ENCODE assay signal across 8 mouse cellular contexts in genomic region chr2:76675451-76675850, GRCm38 (mm10). TPM values are rescaled to one million over a fixed set of nuclear protein-coding genes. Genes with fewer than 3 reads are reported as not detected.
DNase-seq lines count a peak whose midpoint lies in the region; ATAC-seq and TF ChIP-seq lines count a peak whose summit lies in the region.

No protein-coding gene starts in this region.

- H3K4me3 ChIP-seq in kidney, adult 2 months (ENCODE audit: insufficient read depth, low read depth, low read length) = peak overlapping the region; percentile 71
- peak overlapping the region; percentile 98 for H3K4me3 ChIP-seq in ES-Bruce4 (ENCODE audit: low read depth, low read length)
- peak overlapping the region; percentile 47 for H3K4me3 ChIP-seq in cortical plate, adult 2 months (ENCODE audit: insufficient read depth, low read length)
- H3K4me3 ChIP-seq in hindbrain, embryonic 15.5 days = peak overlapping the region; percentile 95
- H3K4me3 ChIP-seq in midbrain, embryonic 11.5 days (ENCODE audit: low read depth, low read length) = peak overlapping the region; percentile 82

- ATAC-seq in hindbrain, embryonic 15.5 days (ENCODE audit: low FRiP score, low read depth) = peak; percentile 72
- ATAC-seq in midbrain, embryonic 11.5 days (ENCODE audit: low FRiP score) = peak; percentile 63; the same call in 1 of the 2 replicates
- no peak for ATAC-seq in megakaryocyte-erythroid progenitor cell, adult 5-6 weeks (replicated peaks; ENCODE audit: low FRiP score, low TSS enrichment, poor library complexity, severe bottlenecking)

- H3K4me2 ChIP-seq in hindbrain, embryonic 15.5 days = peak overlapping the region; percentile 81
- H3K4me2 ChIP-seq in midbrain, embryonic 11.5 days = peak overlapping the region; percentile 62

- H3K27me3 ChIP-seq in kidney, adult 2 months (replicated peaks; ENCODE audit: control insufficient read depth, insufficient read depth, low read length) = no peaks in the 10 kb centered on the region
- no peaks in the 10 kb centered on the region for H3K27me3 ChIP-seq in ES-Bruce4 (ENCODE audit: control insufficient read depth, insufficient read depth, low read length, poor library complexity, severe bottlenecking)
- H3K27me3 ChIP-seq in hindbrain, embryonic 15.5 days = no peaks in the 10 kb centered on the region
- no peaks in the 10 kb centered on the region for H3K27me3 ChIP-seq in midbrain, embryonic 11.5 days (ENCODE audit: control insufficient read depth, insufficient read depth, low read length)

- no peak for TF ChIP-seq CTCF in kidney, adult 2 months (conservative IDR thresholded peaks at IDR 0.05; ENCODE audit: insufficient read depth, insufficient read length, low read depth, low read length)
- TF ChIP-seq CTCF in ES-Bruce4 (IDR thresholded peaks at IDR 0.05; ENCODE audit: low read depth, low read length) = no peak
- TF ChIP-seq CTCF in cortical plate, adult 2 months (IDR thresholded peaks at IDR 0.05; ENCODE audit: extremely low read depth, insufficient read depth, low read length) = no peak

- no peak for TF ChIP-seq EP300 in ES-Bruce4 (IDR thresholded peaks at IDR 0.05; ENCODE audit: insufficient read depth, low read depth, low read length)

- H3K27ac ChIP-seq in kidney, adult 2 months (ENCODE audit: insufficient read depth, low read depth, low read length) = no peak overlapping the region
- H3K27ac ChIP-seq in ES-Bruce4 (ENCODE audit: insufficient read depth, low read length) = no peak overlapping the region
- H3K27ac ChIP-seq in cortical plate, adult 2 months (ENCODE audit: insufficient read depth, low read length) = no peak overlapping the region
- H3K27ac ChIP-seq in hindbrain, embryonic 15.5 days (replicated peaks) = peak overlapping the region; percentile 81
- H3K27ac ChIP-seq in midbrain, embryonic 11.5 days (ENCODE audit: low read depth, low read length) = peak overlapping the region; percentile 53

- H3K4me1 ChIP-seq in kidney, adult 2 months (ENCODE audit: control insufficient read depth, insufficient read depth, low read length) = peaks cover 5% of the 10 kb centered on the region; the same call in 1 of the 2 replicates
- H3K4me1 ChIP-seq in ES-Bruce4 (ENCODE audit: control insufficient read depth, insufficient read depth, low read length) = no peaks in the 10 kb centered on the region
- H3K4me1 ChIP-seq in cortical plate, adult 2 months (ENCODE audit: control insufficient read depth, insufficient read depth, low read length) = peaks cover 5% of the 10 kb centered on the region; the same call in 1 of the 2 replicates
- H3K4me1 ChIP-seq in hindbrain, embryonic 15.5 days (replicated peaks) = peaks cover 39% of the 10 kb centered on the region
- peaks cover 14% of the 10 kb centered on the region for H3K4me1 ChIP-seq in midbrain, embryonic 11.5 days (ENCODE audit: control insufficient read depth, insufficient read depth, low read length)

- peak overlapping the region; percentile 99 for H3K9ac ChIP-seq in ES-Bruce4 (ENCODE audit: low read depth, poor library complexity, severe bottlenecking)
- H3K9ac ChIP-seq in hindbrain, embryonic 15.5 days = peak overlapping the region; percentile 81
- H3K9ac ChIP-seq in midbrain, embryonic 11.5 days (ENCODE audit: low read length) = peak overlapping the region; percentile 90

- TF ChIP-seq POLR2A in kidney, adult 2 months (IDR thresholded peaks at IDR 0.05; ENCODE audit: low read depth, low read length) = no peak
- TF ChIP-seq POLR2A in ES-Bruce4 (IDR thresholded peaks at IDR 0.05; ENCODE audit: insufficient read depth, low read length) = no peak
- TF ChIP-seq POLR2A in cortical plate, adult 2 months (IDR thresholded peaks at IDR 0.05; ENCODE audit: extremely low read depth, insufficient read depth, low read length) = no peak

- H3K36me3 ChIP-seq in kidney, adult 2 months (ENCODE audit: control insufficient read depth, insufficient read depth, low read length) = no peaks in the 10 kb centered on the region
- peaks cover 9% of the 10 kb centered on the region; the same call in 1 of the 2 replicates for H3K36me3 ChIP-seq in ES-Bruce4 (ENCODE audit: control insufficient read depth, insufficient read depth, low read length, poor library complexity, severe bottlenecking)
- H3K36me3 ChIP-seq in hindbrain, embryonic 15.5 days = peaks cover 2% of the 10 kb centered on the region; the same call in 1 of the 2 replicates
- H3K36me3 ChIP-seq in midbrain, embryonic 11.5 days (ENCODE audit: control insufficient read depth, insufficient read depth, low read length) = no peaks in the 10 kb centered on the region

- H3K9me3 ChIP-seq in ES-Bruce4 (replicated peaks; ENCODE audit: control insufficient read depth, insufficient read depth, low read length, poor library complexity, severe bottlenecking) = no peaks in the 10 kb centered on the region
- H3K9me3 ChIP-seq in hindbrain, embryonic 15.5 days = no peaks in the 10 kb centered on the region
- H3K9me3 ChIP-seq in midbrain, embryonic 11.5 days (ENCODE audit: control insufficient read depth, low read length) = no peaks in the 10 kb centered on the region

- no peak for DNase-seq in kidney, adult 2 months
- DNase-seq in kidney, postnatal 14 days = no peak
- peak; percentile 94 for DNase-seq in midbrain, embryonic 11.5 days (ENCODE audit: low spot score, missing footprints)
- DNase-seq in ovary, postnatal 36 days (ENCODE audit: low spot score) = no peak

- WGBS in kidney, adult 2 months = under 1% methylated on average over 44 of the region's 44 CpGs
- 1% methylated on average over 31 of the region's 44 CpGs for WGBS in hindbrain, embryonic 15.5 days
- WGBS in midbrain, embryonic 11.5 days = under 1% methylated on average over 39 of the region's 44 CpGs

RNA-seq across cellular contexts. Expression of gene Plekha3, which starts 0.4 kb away (rescaled TPM):
- polyA plus RNA-seq in kidney, adult 2 months (2012; rRNA removed) = 22.3 and 23.9 TPM in 2 replicates
- polyA plus RNA-seq in ES-Bruce4 (2011; ENCODE audit: insufficient read depth, insufficient read length, low read depth, missing spikeins) = 33.6 and 38.0 TPM in 2 replicates
- 31.3 and 31.7 TPM in 2 replicates for polyA plus RNA-seq in cortical plate, adult 2 months (2012; rRNA removed)
- polyA plus RNA-seq in hindbrain, embryonic 15.5 days (2015; fragmentation: Nextera tagmentation; extraction: Ambion mirVana) = 12.2 and 13.0 TPM in 2 replicates
- polyA plus RNA-seq in midbrain, embryonic 11.5 days (2014; fragmentation: Nextera tagmentation; extraction: Ambion mirVana) = 11.7 and 12.9 TPM in 2 replicates
- total RNA-seq in megakaryocyte-erythroid progenitor cell, adult 5-6 weeks (2014; fragmentation: Nextera tagmentation) = 19.8 and 23.7 TPM in 2 replicates
- total RNA-seq in megakaryocyte-erythroid progenitor cell, adult 5-6 weeks (2017) = 20.4 and 21.8 TPM in 2 replicates

RNA-seq across cellular contexts. Expression of gene Fkbp7, which starts 2.5 kb away (rescaled TPM):
- polyA plus RNA-seq in kidney, adult 2 months (2012; rRNA removed) = 2.9 and 4.0 TPM in 2 replicates
- 7.5 and 10.0 TPM in 2 replicates for polyA plus RNA-seq in ES-Bruce4 (2011; ENCODE audit: insufficient read depth, insufficient read length, low read depth, missing spikeins)
- 8.8 and 9.0 TPM in 2 replicates for polyA plus RNA-seq in cortical plate, adult 2 months (2012; rRNA removed)
- 14.1 and 16.8 TPM in 2 replicates for polyA plus RNA-seq in hindbrain, embryonic 15.5 days (2015; fragmentation: Nextera tagmentation; extraction: Ambion mirVana)
- 18.2 and 20.3 TPM in 2 replicates for polyA plus RNA-seq in midbrain, embryonic 11.5 days (2014; fragmentation: Nextera tagmentation; extraction: Ambion mirVana)
- 6.6 and 6.7 TPM in 2 replicates for total RNA-seq in megakaryocyte-erythroid progenitor cell, adult 5-6 weeks (2014; fragmentation: Nextera tagmentation)
- total RNA-seq in megakaryocyte-erythroid progenitor cell, adult 5-6 weeks (2017) = 8.6 and 13.0 TPM in 2 replicates

RNA-seq across cellular contexts. Expression of gene Pjvk, which starts 27.2 kb away (rescaled TPM):
- 1.1 and 1.2 TPM in 2 replicates for polyA plus RNA-seq in kidney, adult 2 months (2012; rRNA removed)
- polyA plus RNA-seq in ES-Bruce4 (2011; ENCODE audit: insufficient read depth, insufficient read length, low read depth, missing spikeins) = not detected in 2 replicates
- 0.08 TPM in 1 of 2 replicates, not detected in the other for polyA plus RNA-seq in cortical plate, adult 2 months (2012; rRNA removed)
- 0.40 and 0.51 TPM in 2 replicates for polyA plus RNA-seq in hindbrain, embryonic 15.5 days (2015; fragmentation: Nextera tagmentation; extraction: Ambion mirVana)
- polyA plus RNA-seq in midbrain, embryonic 11.5 days (2014; fragmentation: Nextera tagmentation; extraction: Ambion mirVana) = 0.55 and 0.75 TPM in 2 replicates
- not detected in 2 replicates for total RNA-seq in megakaryocyte-erythroid progenitor cell, adult 5-6 weeks (2014; fragmentation: Nextera tagmentation)
- not detected in 2 replicates for total RNA-seq in megakaryocyte-erythroid progenitor cell, adult 5-6 weeks (2017)

RNA-seq across cellular contexts. Expression of gene Prkra, which starts 27.6 kb away (rescaled TPM):
- 15.3 and 17.0 TPM in 2 replicates for polyA plus RNA-seq in kidney, adult 2 months (2012; rRNA removed)
- 24.4 and 25.6 TPM in 2 replicates for polyA plus RNA-seq in ES-Bruce4 (2011; ENCODE audit: insufficient read depth, insufficient read length, low read depth, missing spikeins)
- polyA plus RNA-seq in cortical plate, adult 2 months (2012; rRNA removed) = 19.5 and 20.0 TPM in 2 replicates
- 101 and 103 TPM in 2 replicates for polyA plus RNA-seq in hindbrain, embryonic 15.5 days (2015; fragmentation: Nextera tagmentation; extraction: Ambion mirVana)
- polyA plus RNA-seq in midbrain, embryonic 11.5 days (2014; fragmentation: Nextera tagmentation; extraction: Ambion mirVana) = 90.9 and 106 TPM in 2 replicates
- 27.0 and 31.1 TPM in 2 replicates for total RNA-seq in megakaryocyte-erythroid progenitor cell, adult 5-6 weeks (2014; fragmentation: Nextera tagmentation)
- total RNA-seq in megakaryocyte-erythroid progenitor cell, adult 5-6 weeks (2017) = 15.2 and 20.2 TPM in 2 replicates

Comparison
In these comparisons a context has a peak if more than half of its experiments do, and no peak if none do; other contexts are left out.
1. H3K27ac ChIP-seq: peak in hindbrain, embryonic 15.5 days (single experiment) and midbrain, embryonic 11.5 days (single experiment); none in kidney, adult 2 months (single experiment), ES-Bruce4 (single experiment) and cortical plate, adult 2 months (single experiment).
2. H3K4me3 ChIP-seq: peak in every context shown above with its lines; median percentile 98 in ES-Bruce4; 95 in hindbrain, embryonic 15.5 days; 82 in midbrain, embryonic 11.5 days; 71 in kidney, adult 2 months; 47 in cortical plate, adult 2 months.
3. Peak in every context shown above with its lines, with median percentiles within 50 percentile points of each other: H3K9ac ChIP-seq.